Mouse (Mus musculus): Measurements from ENCODE around the gene Gm39566. TPM values are rescaled to one million over a fixed set of nuclear protein-coding genes. Genes with fewer than 3 reads are reported as not detected.

The Gm39566 gene
- polyA plus RNA-seq, 2 experiments from 2014 or later, result not detected

Other genes starting within 250 kb of the Gm39566 start
- gene Wrap53, start 235.0 kb downstream of the Gm39566 start, polyA plus RNA-seq (2017; shearing (Covaris generic)), result 10 to 100 TPM; 23.0 to 31.9 TPM
- 100 to 1,000 TPM; 307 to 416 TPM for gene Trp53, start 234.9 kb downstream of the Gm39566 start, polyA plus RNA-seq (2017; shearing (Covaris generic))
- not detected for gene Atp1b2, start 209.4 kb downstream of the Gm39566 start, polyA plus RNA-seq (2017; shearing (Covaris generic))
- gene Shbg, start 197.4 kb downstream of the Gm39566 start, polyA plus RNA-seq (2017; shearing (Covaris generic)), result not detected
- gene Sat2, start 193.3 kb downstream of the Gm39566 start, polyA plus RNA-seq (2017; shearing (Covaris generic)), result not detected
- 10 to 100 TPM; 11.0 to 11.2 TPM for gene Fxr2, start 182.3 kb downstream of the Gm39566 start, polyA plus RNA-seq (2017; shearing (Covaris generic))
- under 1 TPM in 1 of 2 experiments, not detected in 1; 0.81 TPM for gene Sox15, start 160.0 kb downstream of the Gm39566 start, polyA plus RNA-seq (2017; shearing (Covaris generic))
- gene Mpdu1, start 152.7 kb downstream of the Gm39566 start, polyA plus RNA-seq (2017; shearing (Covaris generic)), result 10 to 100 TPM; 34.8 to 85.1 TPM
- gene Cd68, start 149.1 kb downstream of the Gm39566 start, polyA plus RNA-seq (2017; shearing (Covaris generic)), result 1 to 10 TPM; 3.0 to 5.8 TPM
- 100 to 1,000 TPM; 166 to 236 TPM for gene Eif4a1, start 142.9 kb downstream of the Gm39566 start, polyA plus RNA-seq (2017; shearing (Covaris generic))
- 10 to 100 TPM; 31.6 to 47.4 TPM for gene Senp3, start 133.2 kb downstream of the Gm39566 start, polyA plus RNA-seq (2017; shearing (Covaris generic))
- not detected for gene Tnfsf13, start 129.5 kb downstream of the Gm39566 start, polyA plus RNA-seq (2017; shearing (Covaris generic))
- under 1 TPM in 1 of 2 experiments, not detected in 1; 0.23 TPM for gene Tnfsf12, start 119.4 kb downstream of the Gm39566 start, polyA plus RNA-seq (2017; shearing (Covaris generic))
- not detected for gene Tnfsfm13, start 119.2 kb downstream of the Gm39566 start, polyA plus RNA-seq (2017; shearing (Covaris generic))
- gene Polr2a, start 56.7 kb downstream of the Gm39566 start, polyA plus RNA-seq (2017; shearing (Covaris generic)), result 10 to 100 TPM; 25.6 to 36.0 TPM
- gene Slc35g3, start 53.3 kb downstream of the Gm39566 start, polyA plus RNA-seq (2017; shearing (Covaris generic)), result not detected
- gene Zbtb4, start 49.4 kb downstream of the Gm39566 start, polyA plus RNA-seq (2017; shearing (Covaris generic)), result 10 to 100 TPM; 11.2 to 11.8 TPM
- 1 to 10 TPM; 2.9 to 4.5 TPM for gene Chrnb1, start 19.4 kb downstream of the Gm39566 start, polyA plus RNA-seq (2017; shearing (Covaris generic))
- gene Fgf11, start 13.4 kb downstream of the Gm39566 start, polyA plus RNA-seq (2017; shearing (Covaris generic)), result not detected
- not detected for gene Tmem102, start 9.7 kb downstream of the Gm39566 start, polyA plus RNA-seq (2017; shearing (Covaris generic))
- gene Spem2, start 3.2 kb upstream of the Gm39566 start, polyA plus RNA-seq (2017; shearing (Covaris generic)), result not detected
- under 1 TPM in 1 of 2 experiments, not detected in 1; 0.42 TPM for gene Spem1, start 6.9 kb upstream of the Gm39566 start, polyA plus RNA-seq (2017; shearing (Covaris generic))
- 1 to 10 TPM; 1.1 to 1.2 TPM for gene Nlgn2, start 22.5 kb upstream of the Gm39566 start, polyA plus RNA-seq (2017; shearing (Covaris generic))
- 100 to 1,000 TPM in 1 of 2 experiments, 10 to 100 TPM in 1; 93.2 to 114 TPM for gene Tmem256, start 23.2 kb upstream of the Gm39566 start, polyA plus RNA-seq (2017; shearing (Covaris generic))
- gene Plscr3, start 31.1 kb upstream of the Gm39566 start, polyA plus RNA-seq (2017; shearing (Covaris generic)), result 10 to 100 TPM; 22.4 to 33.5 TPM
- not detected for gene Tnk1, start 43.4 kb upstream of the Gm39566 start, polyA plus RNA-seq (2017; shearing (Covaris generic))
- not detected for gene Tmem95, start 62.7 kb upstream of the Gm39566 start, polyA plus RNA-seq (2017; shearing (Covaris generic))
- gene Kctd11, start 66.1 kb upstream of the Gm39566 start, polyA plus RNA-seq (2017; shearing (Covaris generic)), result 1 to 10 TPM in 1 of 2 experiments, not detected in 1; 1.1 TPM
- gene Acap1, start 80.2 kb upstream of the Gm39566 start, polyA plus RNA-seq (2017; shearing (Covaris generic)), result 100 to 1,000 TPM; 256 to 383 TPM
- gene 2810408A11Rik, start 85.7 kb upstream of the Gm39566 start, polyA plus RNA-seq (2017; shearing (Covaris generic)), result 1 to 10 TPM; 1.6 to 2.0 TPM
- 1 to 10 TPM; 8.3 to 9.1 TPM for gene Neurl4, start 85.8 kb upstream of the Gm39566 start, polyA plus RNA-seq (2017; shearing (Covaris generic))
- 100 to 1,000 TPM; 120 to 134 TPM for gene Gps2, start 98.6 kb upstream of the Gm39566 start, polyA plus RNA-seq (2017; shearing (Covaris generic))
- gene Eif5a, start 106.7 kb upstream of the Gm39566 start, polyA plus RNA-seq (2017; shearing (Covaris generic)), result 1,000 to 10,000 TPM; 1,067 to 1,377 TPM
- gene Ybx2, start 120.5 kb upstream of the Gm39566 start, polyA plus RNA-seq (2017; shearing (Covaris generic)), result not detected
- gene Slc2a4, start 132.9 kb upstream of the Gm39566 start, polyA plus RNA-seq (2017; shearing (Covaris generic)), result not detected
- gene Cldn7, start 149.5 kb upstream of the Gm39566 start, polyA plus RNA-seq (2017; shearing (Covaris generic)), result not detected
- gene Ctdnep1, start 165.9 kb upstream of the Gm39566 start, polyA plus RNA-seq (2017; shearing (Covaris generic)), result 10 to 100 TPM; 21.1 to 25.4 TPM
- gene Elp5, start 167.2 kb upstream of the Gm39566 start, polyA plus RNA-seq (2017; shearing (Covaris generic)), result 10 to 100 TPM; 69.7 to 79.3 TPM
- gene Gabarap, start 175.8 kb upstream of the Gm39566 start, polyA plus RNA-seq (2017; shearing (Covaris generic)), result 100 to 1,000 TPM; 282 to 355 TPM
- gene Phf23, start 180.5 kb upstream of the Gm39566 start, polyA plus RNA-seq (2017; shearing (Covaris generic)), result 10 to 100 TPM; 41.3 to 43.5 TPM
- 1 to 10 TPM; 4.0 to 4.6 TPM for gene Dvl2, start 185.3 kb upstream of the Gm39566 start, polyA plus RNA-seq (2017; shearing (Covaris generic))
- gene Acadvl, start 200.1 kb upstream of the Gm39566 start, polyA plus RNA-seq (2017; shearing (Covaris generic)), result 100 to 1,000 TPM; 124 to 181 TPM
- gene Dlg4, start 201.6 kb upstream of the Gm39566 start, polyA plus RNA-seq (2017; shearing (Covaris generic)), result 10 to 100 TPM in 1 of 2 experiments, 1 to 10 TPM in 1; 9.4 to 17.1 TPM
- not detected for gene Asgr1, start 238.8 kb upstream of the Gm39566 start, polyA plus RNA-seq (2017; shearing (Covaris generic))